Mouse (Mus musculus): ENCODE measurements around the gene Bet1l.

The Bet1l gene

GRCm38 (mm10) chr7:140864761-140865160, 7.4 kb upstream of the Bet1l start:
- in situ Hi-C loops (cut with MboI; ENCODE audit: unreplicated experiment in 2 of 2), result loop anchor here in 1 of 2 experiments (25.0 kb wide), 1 partner anchor 1452 kb away; no protein-coding TSS in a partner anchor

- in situ Hi-C loops (cut with MboI; ENCODE audit: unreplicated experiment in 2 of 2), result loop anchor here in 1 of 2 experiments (25.0 kb wide), 1 partner anchor 1448 kb away; no protein-coding TSS in a partner anchor
These were observed 3.4 kb upstream of the Bet1l start for GRCm38 (mm10) chr7:140860728-140861127.

GRCm38 (mm10) chr7:140859997-140860396, 2.6 kb upstream of the Bet1l start:
- in situ Hi-C loops (cut with MboI; ENCODE audit: unreplicated experiment in 2 of 2), result loop anchor here in 1 of 2 experiments (25.0 kb wide), 1 partner anchor 1448 kb away; no protein-coding TSS in a partner anchor

GRCm38 (mm10) chr7:140858746-140859145, 1.4 kb upstream of the Bet1l start:
- in situ Hi-C loops (cut with MboI; ENCODE audit: unreplicated experiment in 2 of 2), result loop anchor here in 1 of 2 experiments (25.0 kb wide), 1 partner anchor 1446 kb away; no protein-coding TSS in a partner anchor

- in situ Hi-C loops (cut with MboI; ENCODE audit: unreplicated experiment in 2 of 2), result loop anchor here in 1 of 2 experiments (25.0 kb wide), 1 partner anchor 1445 kb away; no protein-coding TSS in a partner anchor
These were observed 410 bp downstream of the Bet1l start, which contains the start of gene Ric8a for GRCm38 (mm10) chr7:140856785-140857549. Gene Ric8a, plus strand, starts transcription at chr7:140856957.

GRCm38 (mm10) chr7:140855860-140856784, 1.3 kb downstream of the Bet1l start, which contains the start of gene Gm45785:
Gene Gm45785, minus strand, starts transcription at chr7:140856331.
- in situ Hi-C loops (cut with MboI; ENCODE audit: unreplicated experiment in 2 of 2), result loop anchor here in 1 of 2 experiments (25.0 kb wide), 1 partner anchor 1444 kb away; no protein-coding TSS in a partner anchor

GRCm38 (mm10) chr7:140855181-140855580, 2.2 kb downstream of the Bet1l start:
- in situ Hi-C loops (cut with MboI; ENCODE audit: unreplicated experiment in 2 of 2), result loop anchor here in 1 of 2 experiments (25.0 kb wide), 1 partner anchor 1443 kb away; no protein-coding TSS in a partner anchor

GRCm38 (mm10) chr7:140854483-140854882, 2.9 kb downstream of the Bet1l start:
- in situ Hi-C loops (cut with MboI; ENCODE audit: unreplicated experiment in 2 of 2), result loop anchor here in 1 of 2 experiments (25.0 kb wide), 1 partner anchor 1442 kb away; no protein-coding TSS in a partner anchor

GRCm38 (mm10) chr7:140853386-140853785, 4.0 kb downstream of the Bet1l start:
- in situ Hi-C loops (cut with MboI; ENCODE audit: unreplicated experiment in 2 of 2), result loop anchor here in 1 of 2 experiments (25.0 kb wide), 1 partner anchor 1441 kb away; no protein-coding TSS in a partner anchor

- in situ Hi-C loops (cut with MboI; ENCODE audit: unreplicated experiment in 2 of 2), result loop anchor here in 1 of 2 experiments (25.0 kb wide), 1 partner anchor 1440 kb away; no protein-coding TSS in a partner anchor
These were observed 5.5 kb downstream of the Bet1l start for GRCm38 (mm10) chr7:140851916-140852315.

- in situ Hi-C loops (cut with MboI; ENCODE audit: unreplicated experiment in 2 of 2), result loop anchor here in 1 of 2 experiments (10.0 to 25.0 kb wide), 2 partner anchors 516 to 814 kb away; partner anchors contain the start of gene Muc6
These were observed 8.8 kb downstream of the Bet1l start for GRCm38 (mm10) chr7:140848591-140848990.

- in situ Hi-C loops (cut with MboI; ENCODE audit: unreplicated experiment in 2 of 2), result loop anchor here in 1 of 2 experiments (10.0 to 25.0 kb wide), 2 partner anchors 517 to 814 kb away; partner anchors contain the start of gene Muc6
These were observed 9.4 kb downstream of the Bet1l start, which contains the start of gene Odf3 for GRCm38 (mm10) chr7:140847755-140848580. Gene Odf3, plus strand, starts transcription at chr7:140847805.

GRCm38 (mm10) chr7:140846676-140847075, 10.7 kb downstream of the Bet1l start:
- in situ Hi-C loops (cut with MboI; ENCODE audit: unreplicated experiment in 2 of 2), result loop anchor here in 1 of 2 experiments (10.0 to 25.0 kb wide), 2 partner anchors 518 to 816 kb away; partner anchors contain the start of gene Muc6

- in situ Hi-C loops (cut with MboI; ENCODE audit: unreplicated experiment in 2 of 2), result loop anchor here in 1 of 2 experiments (10.0 to 25.0 kb wide), 2 partner anchors 519 to 817 kb away; partner anchors contain the start of gene Muc6
These were observed 11.7 kb downstream of the Bet1l start for GRCm38 (mm10) chr7:140845683-140846082.

- in situ Hi-C loops (cut with MboI; ENCODE audit: unreplicated experiment in 2 of 2), result loop anchor here (5.0 to 25.0 kb wide), 7 partner anchors 57 to 817 kb away; partner anchors contain the start of genes Cox8b (in 2 of the 2) and Muc6 (in 1 of the 2)
These were observed 12.3 kb downstream of the Bet1l start, which contains the start of gene Scgb1c1 for GRCm38 (mm10) chr7:140844905-140845665. Gene Scgb1c1, plus strand, starts transcription at chr7:140845547.

- in situ Hi-C loops (cut with MboI; ENCODE audit: unreplicated experiment in 2 of 2), result loop anchor here (5.0 to 25.0 kb wide), 7 partner anchors 58 to 818 kb away; partner anchors contain the start of genes Cox8b (in 2 of the 2) and Muc6 (in 1 of the 2)
These were observed 13.6 kb downstream of the Bet1l start for GRCm38 (mm10) chr7:140843806-140844205.

Data from v-Abl transformed pro-B cells (cell line).